Mouse (Mus musculus) heart, embryonic 12.5 days (tissue): Measurements from ENCODE around the gene Celf1. TPM values are rescaled to one million over a fixed set of nuclear protein-coding genes. Genes with fewer than 3 reads are reported as not detected.
A peak's percentile ranks its signal among the peaks of the same experiment; 100 is the strongest.
"Not testable (repeated sequence)": the region's sequence is repeated elsewhere in the genome, so short reads cannot be mapped to it uniquely, and the experiment has no call there.

Experiments
- ATAC-seq: fragments of 200-750 bp; cut with Nextera tagmentation; 2 replicates; pipeline ENCODE4 v1.8.0; 2017; ENCODE audit warnings: moderate TSS enrichment, moderate library complexity; ENCODE audit not compliant: insufficient number of reproducible peaks, low FRiP score
- H3K27ac ChIP-seq: fragments of 300-500 bp; sonication (generic); 2 replicates; pipeline ENCODE4 v1.5.1; 2016; ENCODE audit warnings: mild to moderate bottlenecking, moderate library complexity; ENCODE audit not compliant: poor library complexity, severe bottlenecking
- H3K27me3 ChIP-seq: fragments of 300-500 bp; sonication (generic); replicated peaks from 2 replicates; pipeline ENCODE4 v1.6.1; 2016; ENCODE audit warnings: mild to moderate bottlenecking, moderate library complexity
- H3K36me3 ChIP-seq: fragments of 300-500 bp; sonication (generic); 2 replicates; pipeline ENCODE4 v1.6.1; 2016; ENCODE audit warnings: mild to moderate bottlenecking, moderate library complexity
- H3K4me1 ChIP-seq: fragments of 300-500 bp; sonication (generic); replicated peaks from 2 replicates; pipeline ENCODE4 v1.6.1; 2016; ENCODE audit warnings: mild to moderate bottlenecking
- H3K4me2 ChIP-seq: fragments of 300-500 bp; sonication (generic); 2 replicates; pipeline ENCODE4 v1.6.1; 2016; ENCODE audit warnings: mild to moderate bottlenecking, moderate library complexity
- H3K4me3 ChIP-seq: fragments of 300-500 bp; sonication (generic); 2 replicates; pipeline ENCODE4 v1.5.1; 2016; ENCODE audit warnings: mild to moderate bottlenecking
- H3K9ac ChIP-seq: fragments of 300-500 bp; sonication (generic); 2 replicates; pipeline ENCODE4 v1.6.1; 2016; ENCODE audit warnings: mild to moderate bottlenecking, moderate library complexity
- H3K9me3 ChIP-seq: fragments of 300-500 bp; sonication (generic); replicated peaks from 2 replicates; pipeline ENCODE4 v1.6.1; 2016; ENCODE audit warnings: mild to moderate bottlenecking, moderate library complexity
- WGBS: fragments of 180-500 bp; shearing (Covaris S2); methylation state at CpG from one replicate; pipeline ENCODE4 v1.1.7; 2016; 5-methylcytosine and 5-hydroxymethylcytosine counted together
- polyA plus RNA-seq: library from polyadenylated mRNA; unstranded; fragments of >200 nt; fragmentation: Nextera tagmentation; extraction: Ambion mirVana; gene quantifications from 2 replicates; pipeline ENCODE4 v1.2.1, GENCODE M21; 2016

Celf1 gene
- polyA plus RNA-seq, 1 experiment from 2014 or later = 136 TPM

DNA sequence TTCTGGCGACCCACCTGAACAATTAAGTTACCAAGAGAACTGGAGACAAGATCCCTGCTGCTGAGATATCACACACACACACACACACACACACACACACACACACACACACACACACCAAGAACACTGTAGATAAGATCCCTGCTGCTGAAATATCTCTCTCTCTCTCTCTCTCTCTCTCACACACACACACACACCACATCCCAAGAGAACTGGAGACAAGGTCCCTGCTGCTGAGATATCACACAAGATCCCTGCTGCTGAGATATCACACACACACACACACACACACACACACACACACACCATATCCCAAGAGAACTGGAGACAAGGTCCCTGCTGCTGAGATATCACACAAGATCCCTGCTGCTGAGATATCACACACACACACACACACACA lies 105.6 kb downstream of the Celf1 start:
- peaks cover 11% of the 10 kb centered on the region for H3K4me1 ChIP-seq
- not testable (repeated sequence) for ATAC-seq

GRCm38 (mm10) chr2:91047359-91047758 lies 107.2 kb downstream of the Celf1 start:
- WGBS = 80% methylated on average over 9 of the region's 9 CpGs
- no peak overlapping the region for H3K4me2 ChIP-seq
- ATAC-seq = no peak

More for the DNA sequence above, 105.6 kb downstream of the Celf1 start:
- not testable (repeated sequence) for H3K27ac ChIP-seq, H3K4me3 ChIP-seq, H3K9me3 ChIP-seq, H3K27me3 ChIP-seq, H3K4me2 ChIP-seq, H3K36me3 ChIP-seq, H3K9ac ChIP-seq
- 83% methylated on average over 1 of the region's 1 CpGs for WGBS

GRCm38 (mm10) chr2:91051917-91052316 lies 111.7 kb downstream of the Celf1 start:
- H3K4me3 ChIP-seq = no peak overlapping the region
- H3K4me1 ChIP-seq = peaks cover 14% of the 10 kb centered on the region
- no peaks in the 10 kb centered on the region for H3K27me3 ChIP-seq
- no peak for ATAC-seq
- WGBS = 56% methylated on average over 3 of the region's 3 CpGs
- no peak overlapping the region for H3K9ac ChIP-seq
- peaks cover 28% of the 10 kb centered on the region for H3K36me3 ChIP-seq
- no peak overlapping the region for H3K27ac ChIP-seq
- H3K9me3 ChIP-seq = no peaks in the 10 kb centered on the region
- H3K4me2 ChIP-seq = no peak overlapping the region

More at GRCm38 (mm10) chr2:91047359-91047758, 107.2 kb downstream of the Celf1 start:
- Histone ChIP-seq H3K36me3 (0 out of 2 replicates have a peak, but pooled peaks cover 10% of the 10 kb centered on the region), H3K4me1 (peaks cover 11% of the 10 kb centered on the region), H3K27ac (no peak overlapping the region), H3K4me3 (no peak overlapping the region), H3K9me3 (no peaks in the 10 kb centered on the region), H3K9ac (no peak overlapping the region), H3K27me3 (no peaks in the 10 kb centered on the region)

- ATAC-seq = no peak
- no peak overlapping the region for H3K9ac ChIP-seq
- no peak overlapping the region for H3K4me2 ChIP-seq
- no peaks in the 10 kb centered on the region for H3K27me3 ChIP-seq
- H3K4me3 ChIP-seq = no peak overlapping the region
- peaks cover 37% of the 10 kb centered on the region for H3K36me3 ChIP-seq
- H3K9me3 ChIP-seq = no peaks in the 10 kb centered on the region
- no peak overlapping the region for H3K27ac ChIP-seq
- WGBS = 55% methylated on average over 2 of the region's 2 CpGs
- peaks cover 14% of the 10 kb centered on the region for H3K4me1 ChIP-seq
Observed at GRCm38 (mm10) chr2:91052752-91053151, 112.6 kb downstream of the Celf1 start.

DNA sequence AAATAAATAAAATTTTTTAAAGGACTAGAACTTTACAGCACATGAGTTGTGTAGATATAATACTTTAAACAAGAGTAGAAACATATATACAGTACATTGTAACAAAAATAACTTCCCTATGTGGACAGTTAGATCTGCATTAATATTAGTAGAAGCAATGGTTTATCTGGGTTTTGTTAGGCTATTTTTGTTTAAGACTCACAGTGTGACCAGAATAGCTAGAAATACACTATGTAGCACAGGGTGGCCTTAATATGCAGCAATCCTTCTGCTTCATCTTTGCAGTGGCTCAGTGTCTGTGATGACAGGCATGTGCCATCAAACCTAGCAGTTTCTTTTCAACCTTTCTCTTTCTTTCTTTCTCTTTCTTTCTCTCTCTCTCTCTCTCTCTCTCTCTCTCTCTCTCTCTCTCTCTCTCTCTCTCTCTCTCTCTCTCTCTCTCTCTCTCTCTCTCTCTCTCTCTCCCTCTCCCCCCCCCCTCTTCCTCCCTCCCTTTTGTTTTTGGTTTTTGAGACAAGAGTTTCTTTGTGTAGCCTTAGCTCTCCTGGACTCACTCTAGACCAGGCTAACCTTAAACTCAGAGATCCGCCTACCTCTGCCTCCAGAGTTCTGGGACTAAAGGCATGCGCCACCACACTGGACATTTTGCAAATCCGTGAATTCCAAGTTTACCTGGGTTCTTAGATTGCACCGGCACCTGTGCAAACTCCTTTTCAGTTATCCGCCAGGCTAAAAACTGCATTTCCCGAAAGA lies 113.2 kb downstream of the Celf1 start:
- Histone ChIP-seq H3K9me3 (no peaks in the 10 kb centered on the region), H3K4me1 (peaks cover 14% of the 10 kb centered on the region), H3K27ac (no peak overlapping the region), H3K27me3 (no peaks in the 10 kb centered on the region), H3K4me3 (peak overlapping the region; percentile 81), H3K36me3 (peaks cover 43% of the 10 kb centered on the region), H3K4me2 (peak overlapping the region; percentile 93), H3K9ac (peak overlapping the region; percentile 68)
- 0% methylated on average over 6 of the region's 6 CpGs for WGBS
- peak; percentile 42; the same call in 1 of the 2 replicates for ATAC-seq

DNA sequence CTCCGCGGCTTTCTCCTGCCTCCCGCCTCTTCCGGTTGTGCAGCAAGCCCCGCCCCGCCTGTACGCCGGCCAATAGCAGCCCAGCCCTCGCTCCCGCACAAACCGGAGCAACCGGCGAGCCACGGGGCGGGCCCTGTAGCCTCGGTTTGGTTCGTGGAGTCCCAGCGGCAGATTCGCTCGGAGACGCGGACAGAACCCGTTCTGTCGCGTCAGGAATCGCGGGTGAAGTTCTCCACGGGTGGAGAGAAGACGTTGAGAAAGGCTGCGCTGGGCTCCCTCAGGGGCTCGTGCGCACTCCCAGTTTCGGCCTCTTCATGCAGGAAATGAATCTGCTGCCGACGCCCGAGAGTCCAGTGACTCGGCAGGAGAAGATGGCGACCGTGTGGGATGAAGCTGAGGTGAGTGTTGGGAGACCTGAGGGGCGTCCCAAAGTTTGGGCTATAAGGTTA lies 113.8 kb downstream of the Celf1 start, which contains the start of gene Psmc3:
Psmc3 (plus strand) TSS at position 76 of the 449 bp plus-strand sequence.
- Histone ChIP-seq H3K27me3 (no peaks in the 10 kb centered on the region), H3K36me3 (peaks cover 49% of the 10 kb centered on the region), H3K4me3 (peak within 1 kb of the TSS; percentile 81), H3K4me1 (peaks cover 14% of the 10 kb centered on the region), H3K4me2 (peak within 1 kb of the TSS; percentile 93), H3K9ac (peak within 1 kb of the TSS; percentile 86), H3K9me3 (no peaks in the 10 kb centered on the region), H3K27ac (peak within 1 kb of the TSS; percentile 70)
- under 1% methylated on average over 40 of the region's 40 CpGs for WGBS
- peak; percentile 98 for ATAC-seq

DNA sequence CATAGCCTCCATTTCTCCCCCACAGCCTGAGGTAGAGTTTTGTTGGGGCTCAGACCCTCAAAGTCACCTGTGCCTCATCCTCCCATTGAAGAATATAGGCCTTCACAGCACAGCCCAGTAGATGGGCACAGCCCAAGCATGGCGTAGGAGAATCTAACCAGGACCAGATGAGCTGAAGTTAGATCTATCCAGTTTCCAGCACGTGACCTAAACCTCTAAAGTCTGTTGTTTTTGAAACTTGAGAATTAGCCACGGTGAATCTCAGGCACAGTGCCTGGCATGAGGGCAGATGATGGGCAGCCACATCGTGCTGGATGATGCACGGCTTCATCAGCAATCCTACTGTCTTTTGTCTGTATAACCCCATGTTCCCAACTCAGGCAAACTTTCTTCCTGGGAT lies 118.3 kb downstream of the Celf1 start:
- no peak overlapping the region for H3K4me2 ChIP-seq
- H3K27ac ChIP-seq = no peak overlapping the region
- peaks cover 38% of the 10 kb centered on the region for H3K4me1 ChIP-seq
- H3K4me3 ChIP-seq = no peak overlapping the region
- no peak overlapping the region for H3K9ac ChIP-seq
- ATAC-seq = no peak
- 93% methylated on average over 5 of the region's 5 CpGs for WGBS
- H3K27me3 ChIP-seq = no peaks in the 10 kb centered on the region
- H3K9me3 ChIP-seq = no peaks in the 10 kb centered on the region
- H3K36me3 ChIP-seq = peaks cover 76% of the 10 kb centered on the region

- ATAC-seq = no peak
- no peaks in the 10 kb centered on the region for H3K9me3 ChIP-seq
- H3K4me1 ChIP-seq = peaks cover 38% of the 10 kb centered on the region
- no peaks in the 10 kb centered on the region for H3K27me3 ChIP-seq
- peaks cover 85% of the 10 kb centered on the region for H3K36me3 ChIP-seq
- H3K4me3 ChIP-seq = no peak overlapping the region
- no peak overlapping the region for H3K9ac ChIP-seq
- WGBS = 96% methylated on average over 2 of the region's 2 CpGs
- H3K4me2 ChIP-seq = no peak overlapping the region
- no peak overlapping the region for H3K27ac ChIP-seq
Observed at GRCm38 (mm10) chr2:91059376-91059775, 119.2 kb downstream of the Celf1 start.

- Histone ChIP-seq H3K9ac (no peak overlapping the region), H3K9me3 (no peaks in the 10 kb centered on the region), H3K27me3 (no peaks in the 10 kb centered on the region), H3K27ac (peak overlapping the region; percentile 81), H3K4me1 (peaks cover 29% of the 10 kb centered on the region), H3K4me2 (no peak overlapping the region), H3K36me3 (peaks cover 91% of the 10 kb centered on the region), H3K4me3 (no peak overlapping the region)
- WGBS = 47% methylated on average over 10 of the region's 10 CpGs
- peak; percentile 67 for ATAC-seq
Observed at GRCm38 (mm10) chr2:91060544-91061355, 120.6 kb downstream of the Celf1 start.

DNA sequence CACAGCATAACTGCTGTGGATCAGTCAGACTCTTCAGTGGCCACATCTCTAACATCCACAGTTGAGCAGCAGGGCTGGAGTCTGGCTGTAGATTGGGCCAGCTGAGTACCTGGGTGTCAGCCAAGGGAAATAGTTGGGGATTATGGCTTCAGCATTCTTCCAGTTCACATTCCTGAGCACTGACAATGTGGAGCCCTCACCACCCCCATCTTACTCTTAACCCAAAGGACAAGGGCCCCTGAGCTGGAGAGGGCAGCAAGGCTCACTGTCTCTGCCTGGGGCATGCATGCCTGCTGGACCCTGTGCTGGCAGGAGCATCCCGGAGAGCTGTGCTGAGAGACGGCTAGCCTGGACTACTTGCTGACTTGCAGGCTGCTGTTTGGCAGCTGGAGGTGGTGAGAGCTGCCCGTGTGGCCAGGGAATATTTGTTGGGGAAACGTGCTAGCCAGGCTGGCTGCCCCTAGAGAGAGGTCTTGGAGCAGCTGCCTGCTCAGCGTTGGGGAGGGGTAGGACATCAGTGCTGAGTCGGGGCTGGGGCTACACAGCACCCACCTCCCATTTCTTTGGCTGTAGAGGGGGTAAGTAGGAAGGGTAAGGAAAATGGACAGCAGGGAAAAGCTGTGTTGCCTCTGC lies 121.8 kb downstream of the Celf1 start:
- ATAC-seq = no peak
- H3K36me3 ChIP-seq = peaks cover 85% of the 10 kb centered on the region
- peaks cover 30% of the 10 kb centered on the region for H3K4me1 ChIP-seq
- H3K4me2 ChIP-seq = 0 out of 2 replicates have a peak overlapping the region, but pooled peaks have one; percentile 14
- 62% methylated on average over 6 of the region's 6 CpGs for WGBS
- H3K9me3 ChIP-seq = no peaks in the 10 kb centered on the region
- H3K27ac ChIP-seq = peak overlapping the region; percentile 81
- no peaks in the 10 kb centered on the region for H3K27me3 ChIP-seq
- H3K4me3 ChIP-seq = no peak overlapping the region
- H3K9ac ChIP-seq = 0 out of 2 replicates have a peak overlapping the region, but pooled peaks have one; percentile 29
